Mouse (Mus musculus): ENCODE results near the gene Rps28.
A peak's percentile ranks its signal among the peaks of the same experiment; 100 is the strongest.
"Not testable (repeated sequence)": the region's sequence is repeated elsewhere in the genome, so short reads cannot be mapped to it uniquely, and the experiment has no call there.

The Rps28 gene

DNA sequence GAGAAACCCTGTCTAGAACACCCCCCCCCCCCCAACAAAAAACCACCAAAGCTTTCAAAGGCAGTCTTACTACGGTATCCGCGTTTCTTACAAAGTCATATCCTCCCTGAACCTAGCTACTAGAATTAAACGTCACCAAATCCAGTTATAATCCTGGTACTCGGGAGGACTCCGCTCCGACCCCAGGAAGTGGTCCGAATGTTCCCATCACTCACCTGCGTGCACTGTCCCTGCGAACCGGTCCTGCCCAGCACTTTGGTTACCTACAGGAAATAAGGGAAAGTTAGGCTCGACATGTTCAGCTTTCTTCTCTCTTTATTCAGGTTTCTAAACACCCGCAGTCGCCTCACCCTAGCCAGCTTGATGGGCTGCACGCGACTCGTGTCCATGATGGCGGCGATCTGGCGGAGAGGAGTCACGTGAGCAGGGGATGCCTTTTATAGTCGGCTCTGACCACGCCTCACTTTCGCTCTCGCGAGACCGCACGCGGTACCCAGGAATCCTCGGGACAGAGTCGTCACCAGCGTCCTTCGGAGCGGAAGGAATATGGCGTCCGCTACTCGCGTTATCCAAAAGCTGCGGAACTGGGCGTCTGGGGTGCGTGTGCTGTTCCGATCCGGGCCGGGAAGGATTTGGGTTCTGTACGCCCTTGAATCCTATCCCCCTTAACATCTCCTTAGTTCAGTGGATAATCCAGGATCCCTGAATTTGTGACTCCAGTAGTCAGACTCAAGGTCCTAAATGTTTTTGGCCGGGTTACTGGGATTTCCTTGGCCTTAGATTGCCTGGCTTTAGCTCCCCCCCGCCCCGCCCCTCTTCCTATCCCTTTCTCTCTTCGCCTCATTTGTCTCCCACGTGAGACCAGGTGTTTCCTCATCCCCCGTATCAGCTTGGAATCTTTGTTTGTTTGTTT, at the start of gene Rps28, which contains the start of gene Ndufa7:
TSS of gene Rps28 (minus strand) at position 479 of the 913 bp plus-strand sequence.
TSS of gene Ndufa7 (plus strand) at position 489 of the 913 bp plus-strand sequence.
- DNase-seq (ENCODE audit: low spot score), result peak; percentile 98

- DNase-seq (ENCODE audit: low spot score), result not testable (repeated sequence)
These were observed 49.2 kb upstream of the Rps28 start, which contains the start of gene Gm7029 for GRCm38 (mm10) chr17:33873537-33873936. Gm7029 (plus strand) TSS chr17:33873837.

GRCm38 (mm10) chr17:33865330-33866030, 41.1 kb upstream of the Rps28 start:
- DNase-seq (ENCODE audit: low spot score), result peak; percentile 50

- no peak for DNase-seq (ENCODE audit: low spot score)
These were observed 33.5 kb upstream of the Rps28 start for GRCm38 (mm10) chr17:33857816-33858215.

GRCm38 (mm10) chr17:33851331-33851730, 27.0 kb upstream of the Rps28 start:
- no peak for DNase-seq (ENCODE audit: low spot score)

DNA sequence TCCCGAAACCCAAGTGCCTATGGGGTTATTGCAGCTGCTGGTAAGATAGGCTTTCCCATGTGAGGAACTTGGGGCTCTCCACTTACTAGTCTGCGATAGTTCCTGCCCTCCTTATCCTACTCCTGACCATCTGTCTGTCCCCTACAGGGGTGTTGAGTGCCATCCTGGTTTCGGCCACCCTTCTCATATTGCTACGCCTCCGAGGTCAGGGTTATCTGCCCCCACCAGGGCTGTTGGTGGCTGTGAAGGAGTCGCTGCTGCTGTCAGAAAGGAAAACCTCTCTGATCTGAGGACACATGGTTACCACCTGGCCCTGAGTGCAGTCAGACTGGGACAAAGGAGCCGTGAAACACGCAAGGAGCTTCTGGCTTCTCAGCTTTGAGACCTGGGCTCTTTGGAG, 23.8 kb upstream of the Rps28 start:
- no peak for DNase-seq (ENCODE audit: low spot score)

- no peak for DNase-seq (ENCODE audit: low spot score)
These were observed 19.8 kb upstream of the Rps28 start for GRCm38 (mm10) chr17:33844196-33844595.

DNA sequence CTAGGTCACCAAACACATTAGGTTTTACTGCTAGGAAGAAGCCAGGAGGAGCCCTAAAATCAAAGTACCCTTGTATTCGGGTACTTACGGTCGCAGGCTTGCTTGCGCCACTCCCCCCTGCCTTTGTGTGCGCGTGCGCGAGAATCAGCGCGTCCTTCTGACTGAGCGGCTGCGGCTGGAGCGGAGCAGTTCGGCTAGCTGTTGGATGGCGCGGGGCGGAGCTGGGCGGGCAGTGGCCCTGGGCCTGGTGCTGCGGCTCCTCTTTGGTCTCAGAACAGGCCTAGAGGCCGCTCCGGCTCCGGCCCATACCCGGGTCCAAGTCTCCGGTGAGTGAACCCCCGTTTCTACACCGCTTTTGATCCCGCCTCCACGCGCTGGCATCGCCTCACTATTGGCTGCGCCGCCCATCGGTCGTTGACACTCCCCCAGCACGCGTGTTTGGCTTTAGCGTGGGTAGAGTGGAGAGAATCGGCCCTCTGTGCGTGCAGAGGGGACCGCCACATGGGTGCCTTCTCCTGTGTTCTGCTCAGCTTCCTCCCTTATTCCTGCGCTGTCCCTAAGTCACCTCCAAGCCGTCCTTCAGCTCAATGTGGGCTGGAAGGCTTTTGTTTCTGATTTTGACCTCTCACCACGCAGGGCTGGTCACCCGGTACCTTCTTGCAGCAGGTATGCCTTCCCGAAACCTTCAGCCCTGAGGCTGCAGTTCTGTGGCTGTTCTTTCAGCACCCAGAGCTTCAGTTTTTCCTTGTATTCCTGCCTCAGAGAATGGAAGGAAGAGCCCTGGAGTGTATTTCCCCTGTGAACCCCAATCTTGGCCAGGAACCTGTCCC, 18.8 kb upstream of the Rps28 start, which contains the start of gene Cd320:
TSS of gene Cd320 (plus strand) at position 126 of the 830 bp plus-strand sequence.
- DNase-seq (ENCODE audit: low spot score), result peak; percentile 84

DNA sequence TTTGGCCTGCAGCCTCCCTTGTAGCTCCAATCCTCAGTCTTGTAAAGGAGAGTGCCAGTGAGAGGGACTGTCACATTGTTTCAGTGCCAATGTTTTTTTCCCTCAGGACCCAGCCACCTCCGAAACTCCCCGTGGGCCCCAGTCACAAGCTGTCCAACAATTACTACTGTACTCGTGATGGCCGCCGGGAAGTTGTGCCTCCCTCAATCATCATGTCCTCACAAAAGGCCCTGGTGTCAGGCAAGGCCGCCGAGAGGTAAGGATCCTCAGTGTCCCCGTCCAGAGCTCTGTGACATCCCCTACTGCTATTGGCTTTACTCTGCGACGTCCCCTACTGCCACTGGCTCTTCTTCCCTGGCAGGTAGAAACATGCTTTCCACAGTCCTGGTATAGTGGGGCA, 5.2 kb upstream of the Rps28 start:
- no peak for DNase-seq (ENCODE audit: low spot score)

DNA sequence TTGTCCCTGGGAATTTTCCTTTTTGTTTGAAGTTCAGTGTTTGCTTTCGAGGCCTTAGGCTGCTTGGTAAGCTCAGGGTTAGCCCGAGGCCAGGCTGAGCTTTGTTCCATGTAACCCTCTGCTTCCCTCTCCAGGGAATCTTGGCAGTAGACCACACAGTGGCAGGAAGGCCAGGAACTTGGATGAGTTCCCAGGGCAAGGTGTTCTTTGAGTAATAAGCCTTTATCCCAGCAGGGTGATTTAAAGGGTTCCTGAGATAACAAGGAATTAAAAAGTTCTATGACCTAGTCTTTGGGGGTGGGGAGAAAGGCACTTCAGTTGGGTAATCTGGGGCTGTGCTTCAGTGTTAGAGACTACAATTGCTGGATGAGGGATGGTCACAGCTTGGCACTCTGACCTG, 4.5 kb upstream of the Rps28 start:
- DNase-seq (ENCODE audit: low spot score), result no peak

DNA sequence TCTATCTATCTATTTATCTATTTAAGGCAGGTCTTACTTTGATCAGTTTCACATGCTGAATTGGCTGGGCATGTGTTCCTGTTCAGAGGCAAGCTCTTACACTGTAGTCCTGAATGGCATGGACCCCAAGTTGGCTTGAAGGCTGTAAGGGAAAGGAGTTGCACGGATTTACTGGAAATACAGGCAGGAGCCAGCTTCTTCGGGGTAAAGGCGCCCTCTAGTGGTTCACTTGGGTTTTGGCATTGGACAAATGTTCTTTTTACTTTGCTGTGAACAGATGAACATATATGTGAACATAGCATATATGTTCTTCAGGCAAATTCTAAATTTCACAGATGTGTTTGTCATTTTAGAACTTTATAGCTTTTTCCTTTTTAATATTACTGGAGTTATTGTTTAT, 2.5 kb upstream of the Rps28 start:
- peak; percentile 57 for DNase-seq (ENCODE audit: low spot score)

- DNase-seq (ENCODE audit: low spot score), result no peak
These were observed 1.1 kb upstream of the Rps28 start for GRCm38 (mm10) chr17:33825462-33825861.

GRCm38 (mm10) chr17:33824997-33825330, 602 bp upstream of the Rps28 start:
- DNase-seq (ENCODE audit: low spot score), result not testable (repeated sequence)

DNA sequence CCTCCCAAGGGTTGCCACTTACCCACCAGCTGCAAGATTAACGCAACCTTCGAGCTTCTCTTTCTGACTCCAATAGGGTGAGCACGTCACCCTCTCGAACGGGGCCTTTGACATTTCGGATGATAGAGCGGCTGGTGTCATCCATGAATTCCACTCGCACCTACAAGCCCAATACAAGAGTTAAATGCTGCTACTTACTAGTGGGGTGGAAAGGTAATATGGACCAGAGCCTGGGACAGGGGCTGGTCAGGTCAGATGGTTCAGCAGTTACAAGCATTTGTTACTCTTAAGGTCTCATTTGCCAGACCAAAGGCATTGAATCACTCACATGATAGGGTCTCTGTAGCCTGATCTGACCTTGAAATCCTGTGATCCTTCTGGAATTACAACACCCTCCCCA, 1.2 kb downstream of the Rps28 start:
- not testable (repeated sequence) for DNase-seq (ENCODE audit: low spot score)

DNA sequence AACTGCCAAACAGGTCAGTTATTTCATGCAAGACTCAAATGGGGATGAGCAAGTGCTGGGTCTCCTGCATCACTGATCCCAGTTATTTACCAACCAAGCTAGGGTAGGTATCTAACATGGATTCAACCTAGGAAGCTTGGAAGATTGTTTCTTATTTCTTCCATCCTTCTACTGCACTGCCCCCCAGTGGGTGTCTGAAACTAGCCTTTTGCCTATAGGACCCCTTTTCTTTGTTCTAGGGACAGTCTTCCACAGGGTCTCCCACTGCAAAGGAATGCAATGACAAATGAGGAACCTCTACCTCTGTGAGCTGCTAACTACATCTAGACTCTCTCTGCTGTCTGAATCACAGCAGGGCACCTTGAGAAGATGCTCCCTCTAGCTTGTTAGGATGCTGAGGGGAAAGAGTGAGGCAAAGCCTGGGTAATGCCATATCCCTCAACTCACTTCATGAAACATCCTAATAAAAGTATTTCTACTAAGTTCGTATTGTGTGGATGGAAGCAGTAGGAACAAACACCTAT, 1.9 kb downstream of the Rps28 start:
- DNase-seq (ENCODE audit: low spot score), result no peak

- DNase-seq (ENCODE audit: low spot score), result no peak
These were observed 6.3 kb downstream of the Rps28 start for GRCm38 (mm10) chr17:33817969-33818643.

GRCm38 (mm10) chr17:33817184-33817968, 7.0 kb downstream of the Rps28 start:
- DNase-seq (ENCODE audit: low spot score), result peak; percentile 77

- DNase-seq (ENCODE audit: low spot score), result no peak
These were observed 7.8 kb downstream of the Rps28 start for GRCm38 (mm10) chr17:33816612-33817011.

DNA sequence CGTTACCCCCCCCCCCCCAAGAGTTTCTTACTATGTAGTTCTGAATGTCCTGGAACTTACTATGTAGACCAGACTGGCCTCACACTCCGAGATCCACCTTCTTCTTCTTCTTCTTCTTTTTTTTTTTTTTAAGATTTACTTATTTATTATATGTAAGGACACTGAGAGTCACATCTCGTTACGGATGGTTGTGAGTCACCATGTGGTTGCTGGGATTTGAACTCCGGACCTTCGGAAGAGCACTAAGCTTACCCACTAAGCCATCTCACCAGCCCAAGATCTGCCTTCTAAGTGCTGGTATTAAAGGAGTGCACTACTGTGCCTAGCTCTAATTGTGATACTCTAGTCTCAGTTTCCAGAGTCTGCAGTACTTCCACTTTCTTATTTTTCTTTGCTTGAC, 9.0 kb downstream of the Rps28 start:
- no peak for DNase-seq (ENCODE audit: low spot score)

- DNase-seq (ENCODE audit: low spot score), result no peak
These were observed 11.4 kb downstream of the Rps28 start for GRCm38 (mm10) chr17:33812990-33813389.
